Mouse (Mus musculus) kidney, postnatal 0 days (tissue): ENCODE data around the gene A030005K14Rik. TPM values are rescaled to one million over a fixed set of nuclear protein-coding genes. Genes with fewer than 3 reads are reported as not detected.
A peak's percentile ranks its signal among the peaks of the same experiment; 100 is the strongest.

Experiments
- ATAC-seq: fragments of 200-750 bp; cut with Nextera tagmentation; replicated peaks from 2 replicates; pipeline ENCODE4 v1.8.0; 2017; ENCODE audit warnings: low read depth, moderate number of reproducible peaks, moderate TSS enrichment, moderate library complexity; ENCODE audit not compliant: low FRiP score
- DNase-seq: peaks from one replicate; pipeline ENCODE4 v3.0.0-alpha.2; 2016; ENCODE audit warnings: low spot score
- H3K27ac ChIP-seq: fragments of 300-500 bp; sonication (generic); 2 replicates; pipeline ENCODE4 v1.5.1; 2014; ENCODE audit warnings: mild to moderate bottlenecking
- H3K27me3 ChIP-seq: fragments of 300-500 bp; sonication (generic); 2 replicates; pipeline ENCODE4 v1.6.1; 2014; ENCODE audit warnings: low read length, mixed read lengths; ENCODE audit not compliant: insufficient read depth
- H3K36me3 ChIP-seq: fragments of 300-500 bp; sonication (generic); 2 replicates; pipeline ENCODE4 v1.6.1; 2014; ENCODE audit warnings: low read length, mixed read lengths; ENCODE audit not compliant: insufficient read depth
- H3K4me1 ChIP-seq: fragments of 300-500 bp; sonication (generic); replicated peaks from 2 replicates; pipeline ENCODE4 v1.6.1; 2014; ENCODE audit warnings: antibody characterized with exemption, low read length, mixed read lengths; ENCODE audit not compliant: insufficient read depth
- H3K4me2 ChIP-seq: fragments of 300-500 bp; sonication (generic); 2 replicates; pipeline ENCODE4 v1.6.1; 2014; ENCODE audit warnings: mild to moderate bottlenecking, low read length, moderate library complexity, mixed read lengths
- H3K4me3 ChIP-seq: fragments of 300-500 bp; sonication (generic); replicated peaks from 2 replicates; pipeline ENCODE4 v1.5.1; 2014; ENCODE audit warnings: low read depth, low read length
- H3K9ac ChIP-seq: fragments of 300-500 bp; sonication (generic); 2 replicates; pipeline ENCODE4 v1.6.1; 2014; ENCODE audit warnings: low read depth, low read length
- H3K9me3 ChIP-seq: fragments of 300-500 bp; sonication (generic); replicated peaks from 2 replicates; pipeline ENCODE4 v1.6.1; 2016; ENCODE audit warnings: low read length, inconsistent platforms, mixed read lengths
- CTCF ChIP-seq: IDR thresholded peaks from 2 replicates; pipeline ENCODE4 v1.5.1; 2016; ENCODE audit warnings: antibody characterized with exemption, low read depth, mild to moderate bottlenecking, moderate library complexity
- WGBS: fragments of 180-500 bp; shearing (Covaris S2); extraction: QIAGEN DNeasy Blood & Tissue Kit; methylation state at CpG from one replicate; pipeline ENCODE4 v1.1.7; 2014; 5-methylcytosine and 5-hydroxymethylcytosine counted together
- polyA plus RNA-seq: library from polyadenylated mRNA; unstranded; fragments of >200 nt; fragmentation: Nextera tagmentation; extraction: Ambion mirVana; gene quantifications from 2 replicates; pipeline ENCODE4 v1.2.1, GENCODE M21; 2015

Gene A030005K14Rik
- polyA plus RNA-seq, 1 experiment from 2014 or later = not detected

GRCm38 (mm10) chr1:83091268-83091667 is 32.1 kb upstream of the A030005K14Rik start:
- no peak overlapping the region for H3K27ac ChIP-seq
- no peaks in the 10 kb centered on the region for H3K9me3 ChIP-seq
- ATAC-seq (no peak), DNase-seq (no peak)
- TF ChIP-seq CTCF = no peak
- no peaks in the 10 kb centered on the region for H3K4me1 ChIP-seq
- 69% methylated on average over 3 of the region's 3 CpGs for WGBS
- no peak overlapping the region for H3K4me3 ChIP-seq
- no peak overlapping the region for H3K4me2 ChIP-seq
- H3K9ac ChIP-seq = no peak overlapping the region
- H3K36me3 ChIP-seq = no peaks in the 10 kb centered on the region
- H3K27me3 ChIP-seq = no peaks in the 10 kb centered on the region

GRCm38 (mm10) chr1:83084790-83085189 is 25.6 kb upstream of the A030005K14Rik start:
- Histone ChIP-seq H3K36me3 (no peaks in the 10 kb centered on the region), H3K4me3 (no peak overlapping the region), H3K4me2 (no peak overlapping the region), H3K9me3 (no peaks in the 10 kb centered on the region), H3K27me3 (no peaks in the 10 kb centered on the region), H3K4me1 (no peaks in the 10 kb centered on the region), H3K9ac (no peak overlapping the region), H3K27ac (no peak overlapping the region)
- DNase-seq (peak; percentile 28), ATAC-seq (no peak)
- TF ChIP-seq CTCF = no peak
- 73% methylated on average over 2 of the region's 2 CpGs for WGBS

GRCm38 (mm10) chr1:83077016-83077415 is 17.8 kb upstream of the A030005K14Rik start:
- Histone ChIP-seq H3K9me3 (no peaks in the 10 kb centered on the region), H3K9ac (no peak overlapping the region), H3K4me2 (no peak overlapping the region), H3K27me3 (no peaks in the 10 kb centered on the region), H3K4me1 (no peaks in the 10 kb centered on the region), H3K36me3 (no peaks in the 10 kb centered on the region), H3K4me3 (no peak overlapping the region), H3K27ac (no peak overlapping the region)
- TF ChIP-seq CTCF = no peak
- no peak for ATAC-seq
- DNase-seq = no peak
- WGBS = 72% methylated on average over 6 of the region's 6 CpGs

GRCm38 (mm10) chr1:83076190-83076917 is 17.2 kb upstream of the A030005K14Rik start:
- Histone ChIP-seq H3K4me2 (peak overlapping the region; percentile 47), H3K36me3 (no peaks in the 10 kb centered on the region), H3K4me1 (no peaks in the 10 kb centered on the region), H3K27me3 (no peaks in the 10 kb centered on the region), H3K9me3 (no peaks in the 10 kb centered on the region), H3K9ac (no peak overlapping the region), H3K4me3 (peak overlapping the region; percentile 23; the same call in 1 of the 2 replicates), H3K27ac (no peak overlapping the region)
- DNase-seq = peak; percentile 84
- peak; percentile 69; the same call in 1 of the 2 replicates for ATAC-seq
- peak; percentile 89 for TF ChIP-seq CTCF
- WGBS = 47% methylated on average over 11 of the region's 11 CpGs

- WGBS = 34% methylated on average over 15 of the region's 15 CpGs
- no peak for DNase-seq
- ATAC-seq = no peak
Measured at GRCm38 (mm10) chr1:83075526-83076189, 16.5 kb upstream of the A030005K14Rik start.

GRCm38 (mm10) chr1:83067205-83067604 is 8.0 kb upstream of the A030005K14Rik start:
- H3K4me2 ChIP-seq = no peak overlapping the region
- 78% methylated on average over 10 of the region's 10 CpGs for WGBS
- H3K36me3 ChIP-seq = no peaks in the 10 kb centered on the region
- no peaks in the 10 kb centered on the region for H3K27me3 ChIP-seq
- H3K4me1 ChIP-seq = no peaks in the 10 kb centered on the region
- H3K27ac ChIP-seq = no peak overlapping the region
- ATAC-seq (no peak), DNase-seq (no peak)
- no peaks in the 10 kb centered on the region for H3K9me3 ChIP-seq
- H3K4me3 ChIP-seq = no peak overlapping the region
- no peak for TF ChIP-seq CTCF
- no peak overlapping the region for H3K9ac ChIP-seq

More at GRCm38 (mm10) chr1:83075526-83076189, 16.5 kb upstream of the A030005K14Rik start:
- TF ChIP-seq CTCF = no peak
- H3K4me1 ChIP-seq = no peaks in the 10 kb centered on the region
- H3K27me3 ChIP-seq = no peaks in the 10 kb centered on the region
- peak overlapping the region; percentile 47 for H3K4me2 ChIP-seq
- no peaks in the 10 kb centered on the region for H3K9me3 ChIP-seq
- H3K36me3 ChIP-seq = no peaks in the 10 kb centered on the region
- peak overlapping the region; percentile 23; the same call in 1 of the 2 replicates for H3K4me3 ChIP-seq
- H3K27ac ChIP-seq = no peak overlapping the region
- H3K9ac ChIP-seq = no peak overlapping the region
